Mouse (Mus musculus) liver, embryonic 11.5 days (tissue): Measurements from ENCODE around the gene Dnajc28. TPM values are rescaled to one million over a fixed set of nuclear protein-coding genes. Genes with fewer than 3 reads are reported as not detected.

ENCODE experiments used
- ATAC-seq: fragments of 200-750 bp; cut with Nextera tagmentation; replicated peaks from 2 replicates; pipeline ENCODE4 v1.8.0; 2017; ENCODE audit warnings: moderate number of reproducible peaks, mild to moderate bottlenecking, moderate TSS enrichment, moderate library complexity; ENCODE audit not compliant: low FRiP score
- DNase-seq: peaks from one replicate; pipeline ENCODE4 v3.0.0-alpha.2; 2017; ENCODE audit warnings: low spot score
- H3K27ac ChIP-seq: fragments of 300-500 bp; sonication (generic); 2 replicates; pipeline ENCODE4 v1.5.1; 2014; ENCODE audit warnings: mild to moderate bottlenecking, low read depth, low read length, control low read depth
- H3K27me3 ChIP-seq: fragments of 300-500 bp; sonication (generic); replicated peaks from 2 replicates; pipeline ENCODE4 v1.6.1; 2014; ENCODE audit warnings: low read length, mixed read lengths; ENCODE audit not compliant: control insufficient read depth, insufficient read depth
- H3K36me3 ChIP-seq: fragments of 300-500 bp; sonication (generic); 2 replicates; pipeline ENCODE4 v1.6.1; 2014; ENCODE audit warnings: mild to moderate bottlenecking, low read length, moderate library complexity, mixed read lengths; ENCODE audit not compliant: control insufficient read depth, insufficient read depth
- H3K4me1 ChIP-seq: fragments of 300-500 bp; sonication (generic); replicated peaks from 2 replicates; pipeline ENCODE4 v1.6.1; 2014; ENCODE audit warnings: low read length, mixed read lengths; ENCODE audit not compliant: control insufficient read depth, insufficient read depth
- H3K4me2 ChIP-seq: fragments of 300-500 bp; sonication (generic); 2 replicates; pipeline ENCODE4 v1.6.1; 2014; ENCODE audit warnings: mild to moderate bottlenecking, control low read depth, moderate library complexity
- H3K4me3 ChIP-seq: fragments of 300-500 bp; sonication (generic); 2 replicates; pipeline ENCODE4 v1.5.1; 2014; ENCODE audit warnings: low read depth, low read length, control low read depth
- H3K9ac ChIP-seq: fragments of 300-500 bp; sonication (generic); 2 replicates; pipeline ENCODE4 v1.6.1; 2014; ENCODE audit warnings: low read depth, low read length, control low read depth
- H3K9me3 ChIP-seq: fragments of 300-500 bp; sonication (generic); 2 replicates; pipeline ENCODE4 v1.6.1; 2016; ENCODE audit warnings: low read length, inconsistent platforms, mixed read lengths; ENCODE audit not compliant: control insufficient read depth
- WGBS: fragments of 180-500 bp; shearing (Covaris S2); extraction: QIAGEN DNeasy Blood & Tissue Kit; methylation state at CpG from one replicate; pipeline ENCODE4 v1.1.7; 2014; 5-methylcytosine and 5-hydroxymethylcytosine counted together
- polyA plus RNA-seq: library from polyadenylated mRNA; unstranded; fragments of >200 nt; fragmentation: Nextera tagmentation; extraction: Ambion mirVana; gene quantifications from 2 replicates; pipeline ENCODE4 v1.2.1, GENCODE M21; 2014

Dnajc28 gene
- polyA plus RNA-seq = 2.2 and 3.0 TPM in 2 replicates

GRCm38 (mm10) chr16:91618511-91619501, at the start of gene Dnajc28:
Gene Dnajc28 (minus strand): TSS chr16:91619026.
- Histone ChIP-seq H3K4me1 (no peaks in the 10 kb centered on the region), H3K4me2 (peak within 1 kb of the TSS; percentile 95), H3K36me3 (peaks cover 32% of the 10 kb centered on the region), H3K27me3 (no peaks in the 10 kb centered on the region), H3K9me3 (no peaks in the 10 kb centered on the region), H3K27ac (no peak within 1 kb of the TSS), H3K4me3 (peak within 1 kb of the TSS; percentile 73), H3K9ac (peak within 1 kb of the TSS; percentile 82)
- DNase-seq (peak; percentile 76), ATAC-seq (peak; percentile 91)
- 9% methylated on average over 39 of the region's 39 CpGs for WGBS

GRCm38 (mm10) chr16:91663795-91664194, 45.0 kb upstream of the Dnajc28 start:
- Histone ChIP-seq H3K4me1 (no peaks in the 10 kb centered on the region), H3K4me3 (no peak overlapping the region), H3K36me3 (peaks cover 57% of the 10 kb centered on the region), H3K9ac (no peak overlapping the region), H3K27me3 (no peaks in the 10 kb centered on the region), H3K9me3 (no peaks in the 10 kb centered on the region), H3K27ac (no peak overlapping the region), H3K4me2 (no peak overlapping the region)
- no peak for ATAC-seq
- WGBS = 95% methylated on average over 3 of the region's 3 CpGs
- DNase-seq = no peak

GRCm38 (mm10) chr16:91662336-91662735, 43.5 kb upstream of the Dnajc28 start:
- DNase-seq = no peak
- Histone ChIP-seq H3K4me3 (no peak overlapping the region), H3K9me3 (no peaks in the 10 kb centered on the region), H3K9ac (no peak overlapping the region), H3K27ac (no peak overlapping the region), H3K4me2 (no peak overlapping the region), H3K36me3 (peaks cover 71% of the 10 kb centered on the region), H3K4me1 (no peaks in the 10 kb centered on the region), H3K27me3 (no peaks in the 10 kb centered on the region)
- WGBS = 96% methylated on average over 16 of the region's 16 CpGs
- no peak for ATAC-seq

GRCm38 (mm10) chr16:91661397-91661796, 42.6 kb upstream of the Dnajc28 start:
- H3K4me3 ChIP-seq = no peak overlapping the region
- H3K9ac ChIP-seq = no peak overlapping the region
- no peaks in the 10 kb centered on the region for H3K27me3 ChIP-seq
- 82% methylated on average over 1 of the region's 1 CpGs for WGBS
- no peaks in the 10 kb centered on the region for H3K4me1 ChIP-seq
- no peak overlapping the region for H3K27ac ChIP-seq
- ATAC-seq (no peak), DNase-seq (no peak)
- no peaks in the 10 kb centered on the region for H3K9me3 ChIP-seq
- no peak overlapping the region for H3K4me2 ChIP-seq
- H3K36me3 ChIP-seq = peaks cover 73% of the 10 kb centered on the region

GRCm38 (mm10) chr16:91659798-91660197, 41.0 kb upstream of the Dnajc28 start:
- ATAC-seq (no peak), DNase-seq (no peak)
- Histone ChIP-seq H3K4me1 (no peaks in the 10 kb centered on the region), H3K4me2 (no peak overlapping the region), H3K4me3 (no peak overlapping the region), H3K27me3 (no peaks in the 10 kb centered on the region), H3K27ac (no peak overlapping the region), H3K36me3 (peaks cover 75% of the 10 kb centered on the region), H3K9me3 (no peaks in the 10 kb centered on the region), H3K9ac (no peak overlapping the region)
- 96% methylated on average over 20 of the region's 20 CpGs for WGBS

- 92% methylated on average over 5 of the region's 5 CpGs for WGBS
- Histone ChIP-seq H3K4me1 (no peaks in the 10 kb centered on the region), H3K9me3 (no peaks in the 10 kb centered on the region), H3K4me3 (no peak overlapping the region), H3K4me2 (no peak overlapping the region), H3K27ac (no peak overlapping the region), H3K27me3 (no peaks in the 10 kb centered on the region), H3K9ac (no peak overlapping the region), H3K36me3 (peaks cover 73% of the 10 kb centered on the region)
- ATAC-seq (no peak), DNase-seq (no peak)
Observed at GRCm38 (mm10) chr16:91658471-91658870, 39.6 kb upstream of the Dnajc28 start.

- H3K9me3 ChIP-seq = no peaks in the 10 kb centered on the region
- H3K4me2 ChIP-seq = no peak overlapping the region
- ATAC-seq (no peak), DNase-seq (no peak)
- H3K36me3 ChIP-seq = peaks cover 73% of the 10 kb centered on the region
- 0 out of 2 replicates have a peak, but pooled peaks cover under 1% of the 10 kb centered on the region for H3K4me1 ChIP-seq
- no peak overlapping the region for H3K27ac ChIP-seq
- WGBS = 97% methylated on average over 17 of the region's 17 CpGs
- no peak overlapping the region for H3K4me3 ChIP-seq
- no peak overlapping the region for H3K9ac ChIP-seq
- H3K27me3 ChIP-seq = no peaks in the 10 kb centered on the region
Observed at GRCm38 (mm10) chr16:91657285-91657684, 38.5 kb upstream of the Dnajc28 start.

GRCm38 (mm10) chr16:91655285-91655684, 36.5 kb upstream of the Dnajc28 start:
- H3K4me2 ChIP-seq = no peak overlapping the region
- H3K4me3 ChIP-seq = no peak overlapping the region
- no peak overlapping the region for H3K27ac ChIP-seq
- H3K9ac ChIP-seq = no peak overlapping the region
- H3K27me3 ChIP-seq = no peaks in the 10 kb centered on the region
- ATAC-seq = no peak
- WGBS = 94% methylated on average over 9 of the region's 9 CpGs
- peaks cover 4% of the 10 kb centered on the region; the same call in 1 of the 2 replicates for H3K4me1 ChIP-seq
- no peaks in the 10 kb centered on the region for H3K9me3 ChIP-seq
- peaks cover 79% of the 10 kb centered on the region for H3K36me3 ChIP-seq
- DNase-seq = no peak

GRCm38 (mm10) chr16:91652191-91652590, 33.4 kb upstream of the Dnajc28 start:
- DNase-seq = no peak
- Histone ChIP-seq H3K36me3 (peaks cover 48% of the 10 kb centered on the region), H3K4me1 (peaks cover 10% of the 10 kb centered on the region), H3K4me3 (no peak overlapping the region), H3K27ac (no peak overlapping the region), H3K4me2 (no peak overlapping the region), H3K9me3 (no peaks in the 10 kb centered on the region), H3K27me3 (no peaks in the 10 kb centered on the region), H3K9ac (no peak overlapping the region)
- WGBS = 97% methylated on average over 3 of the region's 3 CpGs
- no peak for ATAC-seq
